In genomic region chr9:66127193-66127546, GRCm38 (mm10) we compare ENCODE assay signal across 8 mouse cellular contexts. TPM values are rescaled to one million over a fixed set of nuclear protein-coding genes. Genes with fewer than 3 reads are reported as not detected.
DNase-seq lines count a peak whose midpoint lies in the region; ATAC-seq lines count a peak whose summit lies in the region.

No protein-coding gene starts in this region.

- peak overlapping the region; percentile 83 for H3K9ac ChIP-seq in kidney, embryonic 16.5 days (replicated peaks; ENCODE audit: low read length)
- H3K9ac ChIP-seq in hindbrain, embryonic 15.5 days, result peak overlapping the region; percentile 56
- H3K9ac ChIP-seq in midbrain, embryonic 15.5 days, result peak overlapping the region; percentile 76

- H3K27ac ChIP-seq in kidney, embryonic 16.5 days (ENCODE audit: low read length), result peak overlapping the region; percentile 83
- H3K27ac ChIP-seq in brown adipose tissue, adult 24 weeks (replicated peaks; ENCODE audit: low read depth, low read length), result peak overlapping the region; percentile 78
- H3K27ac ChIP-seq in hindbrain, embryonic 15.5 days (replicated peaks), result peak overlapping the region; percentile 75
- H3K27ac ChIP-seq in midbrain, embryonic 15.5 days, result peak overlapping the region; percentile 76

- no peaks in the 10 kb centered on the region for H3K9me3 ChIP-seq in kidney, embryonic 16.5 days (ENCODE audit: low read length)
- no peaks in the 10 kb centered on the region for H3K9me3 ChIP-seq in hindbrain, embryonic 15.5 days
- no peaks in the 10 kb centered on the region for H3K9me3 ChIP-seq in midbrain, embryonic 15.5 days

- no peak for ATAC-seq in kidney, embryonic 16.5 days (ENCODE audit: low FRiP score, low TSS enrichment)
- no peak for ATAC-seq in hindbrain, embryonic 15.5 days (ENCODE audit: low FRiP score, low read depth)
- ATAC-seq in midbrain, embryonic 15.5 days (replicated peaks), result no peak

- 38% methylated on average over 6 of the region's 6 CpGs for WGBS in kidney, embryonic 16.5 days
- whole genome bisulfite sequencing in hindbrain, embryonic 15.5 days, result 47% methylated on average over 6 of the region's 6 CpGs
- 44% methylated on average over 6 of the region's 6 CpGs for WGBS in midbrain, embryonic 15.5 days

- H3K4me1 ChIP-seq in kidney, embryonic 16.5 days (ENCODE audit: insufficient read depth, low read length), result peaks cover 32% of the 10 kb centered on the region
- peaks cover 14% of the 10 kb centered on the region; the same call in 1 of the 2 replicates for H3K4me1 ChIP-seq in brown adipose tissue, adult 24 weeks (ENCODE audit: control insufficient read depth, insufficient read depth, insufficient read length, low read length)
- peaks cover 37% of the 10 kb centered on the region for H3K4me1 ChIP-seq in hindbrain, embryonic 15.5 days (replicated peaks)
- H3K4me1 ChIP-seq in midbrain, embryonic 15.5 days, result peaks cover 42% of the 10 kb centered on the region

- peak overlapping the region; percentile 75 for H3K4me3 ChIP-seq in kidney, embryonic 16.5 days (ENCODE audit: low read length)
- H3K4me3 ChIP-seq in brown adipose tissue, adult 24 weeks (ENCODE audit: insufficient read depth, low read depth, low read length), result peak overlapping the region; percentile 75
- H3K4me3 ChIP-seq in hindbrain, embryonic 15.5 days, result peak overlapping the region; percentile 52
- peak overlapping the region; percentile 66 for H3K4me3 ChIP-seq in midbrain, embryonic 15.5 days

- DNase-seq in kidney, adult 9 months, result no peak
- no peak for DNase-seq in right cerebral cortex, postnatal 25 days
- DNase-seq in cerebellum, postnatal 25 days, result no peak
- no peak for DNase-seq in kidney, postnatal 25 days

- H3K4me2 ChIP-seq in kidney, embryonic 16.5 days (replicated peaks; ENCODE audit: low read depth, low read length), result peak overlapping the region; percentile 83
- peak overlapping the region; percentile 70 for H3K4me2 ChIP-seq in hindbrain, embryonic 15.5 days
- peak overlapping the region; percentile 72 for H3K4me2 ChIP-seq in midbrain, embryonic 15.5 days

- H3K36me3 ChIP-seq in kidney, embryonic 16.5 days (ENCODE audit: insufficient read depth, low read length), result peaks cover 7% of the 10 kb centered on the region; the same call in 1 of the 2 replicates
- H3K36me3 ChIP-seq in hindbrain, embryonic 15.5 days, result 0 out of 2 replicates have a peak, but pooled peaks cover 3% of the 10 kb centered on the region
- H3K36me3 ChIP-seq in midbrain, embryonic 15.5 days (replicated peaks), result no peaks in the 10 kb centered on the region; the same call in 1 of the 2 replicates

- H3K27me3 ChIP-seq in kidney, embryonic 16.5 days (ENCODE audit: insufficient read depth, low read length), result no peaks in the 10 kb centered on the region
- H3K27me3 ChIP-seq in hindbrain, embryonic 15.5 days, result no peaks in the 10 kb centered on the region
- H3K27me3 ChIP-seq in midbrain, embryonic 15.5 days (replicated peaks), result no peaks in the 10 kb centered on the region

RNA-seq across cellular contexts. Expression of gene Ciao2a, which starts 0.8 kb away (rescaled TPM):
- polyA plus RNA-seq in kidney, embryonic 16.5 days (2015; fragmentation: Nextera tagmentation; extraction: Ambion mirVana), result 153 and 155 TPM in 2 replicates
- 122 and 146 TPM in 2 replicates for polyA plus RNA-seq in brown adipose tissue, adult 24 weeks (2012; ENCODE audit: insufficient read depth, insufficient read length, missing spikeins)
- 68.5 and 70.1 TPM in 2 replicates for polyA plus RNA-seq in hindbrain, embryonic 15.5 days (2015; fragmentation: Nextera tagmentation; extraction: Ambion mirVana)
- polyA plus RNA-seq in midbrain, embryonic 15.5 days (2015; fragmentation: Nextera tagmentation; extraction: Ambion mirVana), result 59.2 and 59.7 TPM in 2 replicates

RNA-seq across cellular contexts. Expression of gene Snx1, which starts 0.8 kb away (rescaled TPM):
- polyA plus RNA-seq in kidney, embryonic 16.5 days (2015; fragmentation: Nextera tagmentation; extraction: Ambion mirVana), result 150 and 152 TPM in 2 replicates
- polyA plus RNA-seq in brown adipose tissue, adult 24 weeks (2012; ENCODE audit: insufficient read depth, insufficient read length, missing spikeins), result 35.6 and 40.3 TPM in 2 replicates
- 76.7 and 76.9 TPM in 2 replicates for polyA plus RNA-seq in hindbrain, embryonic 15.5 days (2015; fragmentation: Nextera tagmentation; extraction: Ambion mirVana)
- 75.5 and 76.6 TPM in 2 replicates for polyA plus RNA-seq in midbrain, embryonic 15.5 days (2015; fragmentation: Nextera tagmentation; extraction: Ambion mirVana)

RNA-seq across cellular contexts. Expression of gene Dapk2, which starts 30.9 kb away (rescaled TPM):
- 4.7 and 4.9 TPM in 2 replicates for polyA plus RNA-seq in kidney, embryonic 16.5 days (2015; fragmentation: Nextera tagmentation; extraction: Ambion mirVana)
- 2.9 and 5.9 TPM in 2 replicates for polyA plus RNA-seq in brown adipose tissue, adult 24 weeks (2012; ENCODE audit: insufficient read depth, insufficient read length, missing spikeins)
- 0.65 and 0.67 TPM in 2 replicates for polyA plus RNA-seq in hindbrain, embryonic 15.5 days (2015; fragmentation: Nextera tagmentation; extraction: Ambion mirVana)
- 0.82 and 1.4 TPM in 2 replicates for polyA plus RNA-seq in midbrain, embryonic 15.5 days (2015; fragmentation: Nextera tagmentation; extraction: Ambion mirVana)

RNA-seq across cellular contexts. Expression of gene Snx22, which starts 57.7 kb away (rescaled TPM):
- 1.4 and 1.7 TPM in 2 replicates for polyA plus RNA-seq in kidney, embryonic 16.5 days (2015; fragmentation: Nextera tagmentation; extraction: Ambion mirVana)
- 0.46 TPM in 1 of 2 replicates, not detected in the other for polyA plus RNA-seq in brown adipose tissue, adult 24 weeks (2012; ENCODE audit: insufficient read depth, insufficient read length, missing spikeins)
- 9.1 and 11.6 TPM in 2 replicates for polyA plus RNA-seq in hindbrain, embryonic 15.5 days (2015; fragmentation: Nextera tagmentation; extraction: Ambion mirVana)
- polyA plus RNA-seq in midbrain, embryonic 15.5 days (2015; fragmentation: Nextera tagmentation; extraction: Ambion mirVana), result 11.2 and 11.9 TPM in 2 replicates
